Mouse (Mus musculus) cerebellum, adult 11-12 months (tissue): ENCODE data around the gene Rnaset2b.
"Not testable (repeated sequence)": the region's sequence is repeated elsewhere in the genome, so short reads cannot be mapped to it uniquely, and the experiment has no call there.

Experiments
- DNase-seq: peaks from one replicate; pipeline ENCODE4 v3.0.0; 2022

Rnaset2b gene

GRCm38 (mm10) chr17:6986118-6986517, 15.7 kb downstream of the Rnaset2b start:
- not testable (repeated sequence) for DNase-seq

DNA sequence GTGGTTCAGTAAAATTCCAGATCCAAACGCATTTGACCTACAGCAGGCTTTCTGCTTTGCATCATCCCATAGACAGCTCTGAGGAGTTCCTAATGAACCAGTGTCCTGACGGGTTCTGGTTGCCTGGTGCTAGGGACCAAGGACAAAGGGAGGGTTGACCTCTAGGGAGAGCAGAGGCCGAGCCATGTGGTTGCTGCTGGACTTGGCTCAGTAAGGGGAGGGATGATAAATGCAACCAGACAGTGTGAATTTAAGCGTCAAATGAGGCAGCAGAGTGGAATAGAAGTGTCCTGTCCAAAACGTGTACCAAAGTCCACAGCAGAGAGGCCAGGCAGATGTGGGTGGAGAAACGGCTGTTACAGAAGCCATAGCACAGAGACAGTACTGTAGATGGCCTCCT, 25.1 kb downstream of the Rnaset2b start:
- not testable (repeated sequence) for DNase-seq

- not testable (repeated sequence) for DNase-seq
These were observed 26.4 kb downstream of the Rnaset2b start for GRCm38 (mm10) chr17:6996826-6997225.

DNA sequence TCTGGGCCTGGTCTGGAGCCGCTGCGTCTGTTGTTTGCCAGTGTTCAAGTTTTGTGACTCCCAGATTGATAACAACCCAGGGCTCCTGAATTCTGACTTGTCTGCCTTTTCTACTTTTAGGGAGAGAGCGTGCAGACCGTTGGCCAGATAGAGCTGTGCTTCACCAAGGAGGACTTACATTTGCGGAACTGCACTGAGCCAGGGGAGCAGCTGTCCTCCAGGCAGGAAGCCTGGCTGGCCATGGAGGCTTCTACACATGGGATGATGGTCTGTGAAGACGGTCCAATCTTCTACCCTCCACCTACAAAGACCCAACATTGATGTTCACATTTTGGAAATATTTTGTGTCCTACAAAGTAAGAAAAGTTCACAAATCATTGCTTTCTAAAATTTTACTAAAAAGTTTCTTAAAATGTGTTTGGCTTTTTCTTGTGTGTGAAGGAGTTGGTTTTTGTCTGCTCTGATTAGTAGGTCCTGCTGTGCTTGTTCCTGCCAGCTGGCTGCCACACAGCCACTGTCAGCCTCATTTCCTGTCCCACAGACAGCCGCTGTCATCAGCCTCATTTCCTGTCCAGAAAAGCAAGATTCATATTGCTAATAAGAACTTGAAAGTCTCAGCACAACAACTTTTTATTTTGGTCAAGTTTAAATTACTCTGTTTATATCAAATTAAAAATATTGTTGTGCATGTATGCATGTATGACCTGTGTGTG, 27.5 kb downstream of the Rnaset2b start:
- not testable (repeated sequence) for DNase-seq

GRCm38 (mm10) chr17:7001790-7002585, 31.6 kb downstream of the Rnaset2b start:
- not testable (repeated sequence) for DNase-seq

- DNase-seq: not testable (repeated sequence)
These were observed 33.0 kb downstream of the Rnaset2b start for GRCm38 (mm10) chr17:7003392-7003791.

- not testable (repeated sequence) for DNase-seq
These were observed 35.2 kb downstream of the Rnaset2b start for GRCm38 (mm10) chr17:7005646-7006045.

DNA sequence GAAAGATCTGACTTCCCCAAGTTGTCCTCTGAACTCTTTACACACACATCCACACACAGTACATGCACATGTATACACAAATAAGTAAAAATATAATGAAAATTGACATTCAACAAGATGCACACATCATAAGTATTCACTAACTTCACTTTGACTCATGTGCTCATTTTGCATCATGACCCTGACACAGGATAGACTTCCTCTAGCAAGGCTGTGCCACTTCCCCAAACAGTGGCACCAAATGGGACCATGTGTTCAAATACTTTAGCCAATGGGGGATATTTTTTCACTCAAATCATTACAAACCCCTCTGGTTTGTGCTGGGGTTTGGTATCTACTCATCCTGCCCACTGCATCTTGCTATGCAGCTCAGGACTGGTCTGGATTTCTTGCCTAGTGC, 38.5 kb downstream of the Rnaset2b start:
- DNase-seq: not testable (repeated sequence)

DNA sequence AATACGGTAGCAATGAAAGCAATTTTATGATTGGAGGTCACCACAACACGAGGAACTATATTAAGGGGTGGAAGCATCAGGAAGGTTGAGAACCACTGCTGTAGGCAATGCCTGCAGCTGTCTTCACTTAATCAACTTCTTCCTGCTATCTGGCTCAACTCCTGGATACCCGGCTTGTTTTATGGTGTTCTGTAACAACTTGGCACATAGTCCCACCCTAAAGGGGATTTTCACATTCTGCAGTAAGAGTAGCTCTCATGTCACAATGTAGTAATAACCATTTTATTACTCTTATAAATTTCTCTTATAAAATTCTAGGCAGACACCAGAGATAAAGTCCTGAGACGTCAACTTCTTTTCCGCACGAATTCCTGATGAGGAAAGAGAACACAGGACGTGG, 39.0 kb downstream of the Rnaset2b start:
- DNase-seq: not testable (repeated sequence)

- not testable (repeated sequence) for DNase-seq
These were observed 39.5 kb downstream of the Rnaset2b start for GRCm38 (mm10) chr17:7009901-7010300.

DNA sequence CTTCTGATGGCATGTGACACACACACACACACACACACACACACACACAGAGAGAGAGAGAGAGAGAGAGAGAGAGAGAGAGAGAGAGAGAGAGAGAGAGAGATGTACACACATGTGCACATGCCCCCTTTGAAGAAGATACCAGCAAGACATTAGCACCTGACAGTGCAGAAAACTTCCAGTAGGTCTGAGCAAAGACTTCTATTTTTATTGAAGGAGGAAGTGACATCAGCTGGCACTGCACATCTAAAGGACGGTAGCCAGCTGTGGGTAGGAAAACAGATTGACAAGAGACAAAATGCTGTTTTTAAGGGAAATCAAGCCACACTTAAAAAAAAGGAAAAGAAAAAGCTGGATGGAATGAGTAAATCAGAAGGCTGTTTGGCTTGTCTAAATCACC, 43.8 kb downstream of the Rnaset2b start:
- not testable (repeated sequence) for DNase-seq

- not testable (repeated sequence) for DNase-seq
These were observed 54.8 kb downstream of the Rnaset2b start, which contains the start of gene Gm1604a for GRCm38 (mm10) chr17:7025257-7025656. Gm1604a (plus strand) TSS chr17:7025568.

DNA sequence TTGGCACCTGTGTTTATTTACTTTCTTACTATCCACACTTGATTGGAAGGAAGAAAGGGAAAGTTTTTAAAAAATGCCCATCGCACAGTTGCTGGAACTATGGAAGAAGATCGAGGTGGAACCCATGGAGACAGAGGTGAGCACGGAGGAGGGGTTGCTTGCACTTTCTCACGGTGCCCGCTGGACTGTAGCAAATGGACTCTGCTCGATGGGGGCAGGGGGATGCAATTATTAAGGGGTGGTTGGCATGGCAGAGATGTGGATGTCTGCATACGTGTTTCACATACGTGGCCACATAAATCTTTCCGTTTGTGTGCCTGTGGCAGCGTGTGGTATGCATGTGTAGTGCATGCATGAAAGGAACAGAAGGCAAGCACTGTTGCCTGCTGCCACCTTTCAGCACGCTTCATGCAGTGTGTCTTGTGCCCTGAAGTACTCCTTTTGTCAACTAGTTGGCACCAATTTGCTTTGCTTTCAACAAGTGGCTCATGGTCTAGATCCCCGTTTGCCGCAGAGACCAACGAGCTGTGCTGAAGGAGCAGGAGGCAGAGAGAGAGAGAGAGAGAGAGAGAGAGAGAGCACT, 55.4 kb downstream of the Rnaset2b start:
- not testable (repeated sequence) for DNase-seq

- not testable (repeated sequence) for DNase-seq
These were observed 59.8 kb downstream of the Rnaset2b start for GRCm38 (mm10) chr17:7030204-7030603.

- DNase-seq: not testable (repeated sequence)
These were observed 60.3 kb downstream of the Rnaset2b start for GRCm38 (mm10) chr17:7030622-7031174.

GRCm38 (mm10) chr17:7033192-7034166, 63.0 kb downstream of the Rnaset2b start:
- not testable (repeated sequence) for DNase-seq
